Mouse (Mus musculus) hindbrain, embryonic 14.5 days (tissue): ENCODE measurements around the gene Ahnak. TPM values are rescaled to one million over a fixed set of nuclear protein-coding genes. Genes with fewer than 3 reads are reported as not detected.
"Not testable (repeated sequence)": the region's sequence is repeated elsewhere in the genome, so short reads cannot be mapped to it uniquely, and the experiment has no call there.

Source experiments
- ATAC-seq: fragments of 200-750 bp; cut with Nextera tagmentation; 2 replicates; pipeline ENCODE4 v1.8.0; 2017; ENCODE audit warnings: moderate number of reproducible peaks, mild to moderate bottlenecking, moderate TSS enrichment, moderate library complexity; ENCODE audit not compliant: low FRiP score
- DNase-seq: peaks from one replicate; pipeline ENCODE4 v3.0.0-alpha.2; 2015; ENCODE audit warnings: low spot score
- H3K27ac ChIP-seq: fragments of 300-500 bp; sonication (generic); 2 replicates; pipeline ENCODE4 v1.5.1; 2014; ENCODE audit warnings: mild to moderate bottlenecking, moderate library complexity
- H3K27me3 ChIP-seq: fragments of 300-500 bp; sonication (generic); 2 replicates; pipeline ENCODE4 v1.6.1; 2014; ENCODE audit warnings: mild to moderate bottlenecking, low read length, mixed read lengths; ENCODE audit not compliant: control insufficient read depth, insufficient read depth
- H3K36me3 ChIP-seq: fragments of 300-500 bp; sonication (generic); replicated peaks from 2 replicates; pipeline ENCODE4 v1.6.1; 2014; ENCODE audit not compliant: control insufficient read depth, insufficient read depth
- H3K4me1 ChIP-seq: fragments of 300-500 bp; sonication (generic); replicated peaks from 2 replicates; pipeline ENCODE4 v1.6.1; 2014; ENCODE audit warnings: antibody characterized with exemption, low read length, mixed read lengths; ENCODE audit not compliant: control insufficient read depth, insufficient read depth
- H3K4me2 ChIP-seq: fragments of 300-500 bp; sonication (generic); replicated peaks from 2 replicates; pipeline ENCODE4 v1.6.1; 2014; ENCODE audit warnings: mild to moderate bottlenecking, moderate library complexity
- H3K4me3 ChIP-seq: fragments of 300-500 bp; sonication (generic); replicated peaks from 2 replicates; pipeline ENCODE4 v1.5.1; 2014; ENCODE audit warnings: mild to moderate bottlenecking, low read length
- H3K9ac ChIP-seq: fragments of 300-500 bp; sonication (generic); 2 replicates; pipeline ENCODE4 v1.6.1; 2014
- H3K9me3 ChIP-seq: fragments of 300-500 bp; sonication (generic); 2 replicates; pipeline ENCODE4 v1.6.1; 2016; ENCODE audit warnings: low read length; ENCODE audit not compliant: control insufficient read depth
- WGBS: fragments of 180-500 bp; shearing (Covaris S2); extraction: QIAGEN DNeasy Blood & Tissue Kit; methylation state at CpG from one replicate; pipeline ENCODE4 v1.1.7; 2014; 5-methylcytosine and 5-hydroxymethylcytosine counted together
- polyA plus RNA-seq: library from polyadenylated mRNA; unstranded; fragments of >200 nt; fragmentation: Nextera tagmentation; extraction: Ambion mirVana; gene quantifications from 2 replicates; pipeline ENCODE4 v1.2.1, GENCODE M21; 2014

Ahnak gene
- polyA plus RNA-seq, 1 experiment from 2014 or later: 4.9 TPM

GRCm38 (mm10) chr19:8966590-8967372, 22.3 kb upstream of the Ahnak start, which contains the start of gene Eef1g:
Gene Eef1g, plus strand, starts transcription at chr19:8967041.
- H3K27me3 ChIP-seq: no peaks in the 10 kb centered on the region
- no peaks in the 10 kb centered on the region for H3K9me3 ChIP-seq
- peak within 1 kb of the TSS; percentile 95 for H3K9ac ChIP-seq
- peak; percentile 94 for DNase-seq
- peaks cover 20% of the 10 kb centered on the region for H3K4me1 ChIP-seq
- ATAC-seq: peak; percentile 99
- peak within 1 kb of the TSS; percentile 90 for H3K4me2 ChIP-seq
- 1% methylated on average over 52 of the region's 52 CpGs for WGBS
- H3K27ac ChIP-seq: peak within 1 kb of the TSS; percentile 85
- peak within 1 kb of the TSS; percentile 85 for H3K4me3 ChIP-seq
- H3K36me3 ChIP-seq: peaks cover 78% of the 10 kb centered on the region

GRCm38 (mm10) chr19:8967373-8967743, 21.7 kb upstream of the Ahnak start:
- no peak for DNase-seq
- ATAC-seq: no peak

GRCm38 (mm10) chr19:8967893-8968292, 21.2 kb upstream of the Ahnak start:
- Histone ChIP-seq H3K36me3 (peaks cover 78% of the 10 kb centered on the region), H3K4me2 (peak overlapping the region; percentile 90), H3K9me3 (no peaks in the 10 kb centered on the region), H3K9ac (peak overlapping the region; percentile 95), H3K27ac (no peak overlapping the region), H3K27me3 (no peaks in the 10 kb centered on the region), H3K4me1 (peaks cover 20% of the 10 kb centered on the region), H3K4me3 (peak overlapping the region; percentile 85)
- ATAC-seq (no peak), DNase-seq (no peak)
- 14% methylated on average over 9 of the region's 9 CpGs for WGBS

More at GRCm38 (mm10) chr19:8967373-8967743, 21.7 kb upstream of the Ahnak start:
- Histone ChIP-seq H3K4me3 (peak overlapping the region; percentile 85), H3K9ac (peak overlapping the region; percentile 95), H3K4me1 (peaks cover 20% of the 10 kb centered on the region), H3K9me3 (no peaks in the 10 kb centered on the region), H3K27me3 (no peaks in the 10 kb centered on the region), H3K36me3 (peaks cover 78% of the 10 kb centered on the region), H3K4me2 (peak overlapping the region; percentile 90), H3K27ac (peak overlapping the region; percentile 85)
- WGBS: 0% methylated on average over 8 of the region's 8 CpGs

- not testable (repeated sequence) for H3K27ac ChIP-seq, DNase-seq, H3K27me3 ChIP-seq, H3K4me3 ChIP-seq, ATAC-seq, H3K9me3 ChIP-seq, H3K9ac ChIP-seq, H3K4me2 ChIP-seq
- WGBS: 92% methylated on average over 8 of the region's 8 CpGs
- Histone ChIP-seq H3K4me1 (peaks cover 10% of the 10 kb centered on the region), H3K36me3 (peaks cover 91% of the 10 kb centered on the region)
These were observed 16.6 kb upstream of the Ahnak start for GRCm38 (mm10) chr19:8972491-8972890.

GRCm38 (mm10) chr19:8974638-8975037, 14.4 kb upstream of the Ahnak start:
- Histone ChIP-seq H3K27me3 (no peaks in the 10 kb centered on the region), H3K36me3 (peaks cover 98% of the 10 kb centered on the region), H3K27ac (no peak overlapping the region), H3K4me1 (no peaks in the 10 kb centered on the region), H3K9ac (no peak overlapping the region), H3K9me3 (no peaks in the 10 kb centered on the region), H3K4me3 (no peak overlapping the region), H3K4me2 (no peak overlapping the region)
- 88% methylated on average over 1 of the region's 1 CpGs for WGBS
- ATAC-seq: no peak
- no peak for DNase-seq

GRCm38 (mm10) chr19:8975491-8975890, 13.6 kb upstream of the Ahnak start:
- ATAC-seq (no peak), DNase-seq (no peak)
- no peak overlapping the region for H3K9ac ChIP-seq
- H3K4me1 ChIP-seq: no peaks in the 10 kb centered on the region; the same call in 1 of the 2 replicates
- H3K36me3 ChIP-seq: peaks cover 98% of the 10 kb centered on the region
- no peaks in the 10 kb centered on the region for H3K9me3 ChIP-seq
- no peak overlapping the region for H3K4me2 ChIP-seq
- no peak overlapping the region for H3K27ac ChIP-seq
- no peak overlapping the region for H3K4me3 ChIP-seq
- no peaks in the 10 kb centered on the region for H3K27me3 ChIP-seq
- WGBS: 96% methylated on average over 2 of the region's 2 CpGs

GRCm38 (mm10) chr19:8976535-8976934, 12.5 kb upstream of the Ahnak start:
- Histone ChIP-seq H3K9me3 (no peaks in the 10 kb centered on the region), H3K4me1 (peaks cover 4% of the 10 kb centered on the region; the same call in 1 of the 2 replicates), H3K9ac (no peak overlapping the region), H3K27ac (no peak overlapping the region), H3K4me3 (no peak overlapping the region), H3K27me3 (no peaks in the 10 kb centered on the region), H3K4me2 (no peak overlapping the region), H3K36me3 (peaks cover 94% of the 10 kb centered on the region)
- WGBS: 63% methylated on average over 3 of the region's 3 CpGs
- DNase-seq: peak; percentile 70
- ATAC-seq: peak; percentile 64; the same call in 1 of the 2 replicates

GRCm38 (mm10) chr19:8980771-8981170, 8.3 kb upstream of the Ahnak start:
- Histone ChIP-seq H3K27ac (no peak overlapping the region), H3K9ac (no peak overlapping the region), H3K4me1 (peaks cover 26% of the 10 kb centered on the region), H3K4me2 (no peak overlapping the region), H3K4me3 (no peak overlapping the region), H3K9me3 (no peaks in the 10 kb centered on the region), H3K27me3 (no peaks in the 10 kb centered on the region), H3K36me3 (peaks cover 52% of the 10 kb centered on the region)
- ATAC-seq (no peak), DNase-seq (no peak)
- WGBS: 56% methylated on average over 5 of the region's 5 CpGs

GRCm38 (mm10) chr19:8981450-8982168, 7.5 kb upstream of the Ahnak start:
- H3K4me1 ChIP-seq: peaks cover 26% of the 10 kb centered on the region
- ATAC-seq: no peak
- H3K4me2 ChIP-seq: no peak overlapping the region
- no peak overlapping the region for H3K9ac ChIP-seq
- DNase-seq: no peak
- H3K36me3 ChIP-seq: peaks cover 44% of the 10 kb centered on the region
- no peaks in the 10 kb centered on the region for H3K9me3 ChIP-seq
- H3K27ac ChIP-seq: no peak overlapping the region
- 74% methylated on average over 2 of the region's 2 CpGs for WGBS
- H3K27me3 ChIP-seq: no peaks in the 10 kb centered on the region
- no peak overlapping the region for H3K4me3 ChIP-seq
